Mouse (Mus musculus): ENCODE measurements around the gene Gm21985. TPM values are rescaled to one million over a fixed set of nuclear protein-coding genes. Genes with fewer than 3 reads are reported as not detected.

The Gm21985 gene
- total RNA-seq, 1 experiment from 2014 or later: not detected

- ATAC-seq (replicated peaks in 1 of 2; ENCODE audit: insufficient read depth in 1 of 2, low FRiP score in 2 of 2, low TSS enrichment in 1 of 2, low read depth in 1 of 2, poor library complexity in 2 of 2, severe bottlenecking in 2 of 2): no peak
Measured at GRCm38 (mm10) chr2:112296211-112296610, 30.1 kb downstream of the Gm21985 start.

GRCm38 (mm10) chr2:112298221-112298620 is 32.1 kb downstream of the Gm21985 start:
- ATAC-seq (replicated peaks in 1 of 2; ENCODE audit: insufficient read depth in 1 of 2, low FRiP score in 2 of 2, low TSS enrichment in 1 of 2, low read depth in 1 of 2, poor library complexity in 2 of 2, severe bottlenecking in 2 of 2): no peak

- ATAC-seq (replicated peaks in 1 of 2; ENCODE audit: insufficient read depth in 1 of 2, low FRiP score in 2 of 2, low TSS enrichment in 1 of 2, low read depth in 1 of 2, poor library complexity in 2 of 2, severe bottlenecking in 2 of 2): no peak
Measured at GRCm38 (mm10) chr2:112308671-112309070, 42.6 kb downstream of the Gm21985 start.

GRCm38 (mm10) chr2:112309161-112309600 is 43.1 kb downstream of the Gm21985 start:
- ATAC-seq (replicated peaks in 1 of 2; ENCODE audit: insufficient read depth in 1 of 2, low FRiP score in 2 of 2, low TSS enrichment in 1 of 2, low read depth in 1 of 2, poor library complexity in 2 of 2, severe bottlenecking in 2 of 2): peak; percentile 65 to 83

- no peak for ATAC-seq (replicated peaks in 1 of 2; ENCODE audit: insufficient read depth in 1 of 2, low FRiP score in 2 of 2, low TSS enrichment in 1 of 2, low read depth in 1 of 2, poor library complexity in 2 of 2, severe bottlenecking in 2 of 2)
Measured at GRCm38 (mm10) chr2:112315638-112316037, 49.5 kb downstream of the Gm21985 start.

- no peak for ATAC-seq (replicated peaks in 1 of 2; ENCODE audit: insufficient read depth in 1 of 2, low FRiP score in 2 of 2, low TSS enrichment in 1 of 2, low read depth in 1 of 2, poor library complexity in 2 of 2, severe bottlenecking in 2 of 2)
Measured at GRCm38 (mm10) chr2:112318227-112318626, 52.1 kb downstream of the Gm21985 start.

- no peak for ATAC-seq (replicated peaks in 1 of 2; ENCODE audit: insufficient read depth in 1 of 2, low FRiP score in 2 of 2, low TSS enrichment in 1 of 2, low read depth in 1 of 2, poor library complexity in 2 of 2, severe bottlenecking in 2 of 2)
Measured at GRCm38 (mm10) chr2:112318905-112319304, 52.8 kb downstream of the Gm21985 start.

- no peak; a peak in 2 of 4 replicates for ATAC-seq (replicated peaks in 1 of 2; ENCODE audit: insufficient read depth in 1 of 2, low FRiP score in 2 of 2, low TSS enrichment in 1 of 2, low read depth in 1 of 2, poor library complexity in 2 of 2, severe bottlenecking in 2 of 2)
Measured at GRCm38 (mm10) chr2:112328069-112328777, 62.1 kb downstream of the Gm21985 start.

- 0 out of 4 replicates have a peak, but pooled peaks of 1 of the 2 experiments have one; percentile 9 for ATAC-seq (replicated peaks in 1 of 2; ENCODE audit: insufficient read depth in 1 of 2, low FRiP score in 2 of 2, low TSS enrichment in 1 of 2, low read depth in 1 of 2, poor library complexity in 2 of 2, severe bottlenecking in 2 of 2)
Measured at GRCm38 (mm10) chr2:112332051-112332898, 66.2 kb downstream of the Gm21985 start.

GRCm38 (mm10) chr2:112337211-112337610 is 71.1 kb downstream of the Gm21985 start:
- ATAC-seq (replicated peaks in 1 of 2; ENCODE audit: insufficient read depth in 1 of 2, low FRiP score in 2 of 2, low TSS enrichment in 1 of 2, low read depth in 1 of 2, poor library complexity in 2 of 2, severe bottlenecking in 2 of 2): no peak

GRCm38 (mm10) chr2:112339736-112340135 is 73.6 kb downstream of the Gm21985 start:
- ATAC-seq (replicated peaks in 1 of 2; ENCODE audit: insufficient read depth in 1 of 2, low FRiP score in 2 of 2, low TSS enrichment in 1 of 2, low read depth in 1 of 2, poor library complexity in 2 of 2, severe bottlenecking in 2 of 2): no peak

GRCm38 (mm10) chr2:112341117-112341516 is 75.0 kb downstream of the Gm21985 start:
- ATAC-seq (replicated peaks in 1 of 2; ENCODE audit: insufficient read depth in 1 of 2, low FRiP score in 2 of 2, low TSS enrichment in 1 of 2, low read depth in 1 of 2, poor library complexity in 2 of 2, severe bottlenecking in 2 of 2): no peak

GRCm38 (mm10) chr2:112348246-112348645 is 82.1 kb downstream of the Gm21985 start:
- ATAC-seq (replicated peaks in 1 of 2; ENCODE audit: insufficient read depth in 1 of 2, low FRiP score in 2 of 2, low TSS enrichment in 1 of 2, low read depth in 1 of 2, poor library complexity in 2 of 2, severe bottlenecking in 2 of 2): no peak

- no peak for ATAC-seq (replicated peaks in 1 of 2; ENCODE audit: insufficient read depth in 1 of 2, low FRiP score in 2 of 2, low TSS enrichment in 1 of 2, low read depth in 1 of 2, poor library complexity in 2 of 2, severe bottlenecking in 2 of 2)
Measured at GRCm38 (mm10) chr2:112353685-112354455, 87.8 kb downstream of the Gm21985 start.

- ATAC-seq (replicated peaks in 1 of 2; ENCODE audit: insufficient read depth in 1 of 2, low FRiP score in 2 of 2, low TSS enrichment in 1 of 2, low read depth in 1 of 2, poor library complexity in 2 of 2, severe bottlenecking in 2 of 2): no peak
Measured at GRCm38 (mm10) chr2:112359611-112360010, 93.5 kb downstream of the Gm21985 start.

- 0 out of 4 replicates have a peak, but pooled peaks of 1 of the 2 experiments have one; percentile 5 for ATAC-seq (replicated peaks in 1 of 2; ENCODE audit: insufficient read depth in 1 of 2, low FRiP score in 2 of 2, low TSS enrichment in 1 of 2, low read depth in 1 of 2, poor library complexity in 2 of 2, severe bottlenecking in 2 of 2)
Measured at GRCm38 (mm10) chr2:112360012-112360780, 94.1 kb downstream of the Gm21985 start.

- ATAC-seq (replicated peaks in 1 of 2; ENCODE audit: insufficient read depth in 1 of 2, low FRiP score in 2 of 2, low TSS enrichment in 1 of 2, low read depth in 1 of 2, poor library complexity in 2 of 2, severe bottlenecking in 2 of 2): no peak
Measured at GRCm38 (mm10) chr2:112360781-112361169, 94.7 kb downstream of the Gm21985 start.
